Mouse (Mus musculus): ENCODE measurements around the gene Klrb1f. TPM values are rescaled to one million over a fixed set of nuclear protein-coding genes. Genes with fewer than 3 reads are reported as not detected.

The Klrb1f gene
- polyA plus RNA-seq, 1 experiment from 2014 or later = 0.11 TPM

- H3K4me2 ChIP-seq (ENCODE audit: low read depth, severe bottlenecking) = no peak overlapping the region
- WGBS = 67% methylated on average over 1 of the region's 1 CpGs
- no peak for DNase-seq (ENCODE audit: low spot score)
- no peaks in the 10 kb centered on the region for H3K27me3 ChIP-seq (ENCODE audit: control insufficient read depth, insufficient read depth, low read length)
- no peaks in the 10 kb centered on the region for H3K4me1 ChIP-seq (ENCODE audit: control insufficient read depth, insufficient read depth, low read length)
- no peak for ATAC-seq (ENCODE audit: insufficient number of reproducible peaks, low FRiP score, low TSS enrichment, low read depth)
- H3K9me3 ChIP-seq (ENCODE audit: control insufficient read depth, low read length) = no peaks in the 10 kb centered on the region
- H3K9ac ChIP-seq (ENCODE audit: low read length) = no peak overlapping the region
- no peaks in the 10 kb centered on the region for H3K36me3 ChIP-seq (ENCODE audit: control insufficient read depth, insufficient read depth, low read length)
- H3K27ac ChIP-seq (replicated peaks; ENCODE audit: low read depth, low read length) = no peak overlapping the region
- H3K4me3 ChIP-seq (ENCODE audit: low read depth, low read length) = no peak overlapping the region
Observed at GRCm38 (mm10) chr6:129012966-129013365, 32.7 kb upstream of the Klrb1f start.

- ATAC-seq (ENCODE audit: insufficient number of reproducible peaks, low FRiP score, low TSS enrichment, low read depth) = no peak
- no peak overlapping the region for H3K9ac ChIP-seq (ENCODE audit: low read length)
- 85% methylated on average over 5 of the region's 5 CpGs for whole genome bisulfite sequencing
Observed at GRCm38 (mm10) chr6:129013762-129014276, 31.9 kb upstream of the Klrb1f start.

GRCm38 (mm10) chr6:129014399-129014798 lies 31.3 kb upstream of the Klrb1f start:
- Histone ChIP-seq H3K27me3 (ENCODE audit: control insufficient read depth, insufficient read depth, low read length) (no peaks in the 10 kb centered on the region), H3K36me3 (ENCODE audit: control insufficient read depth, insufficient read depth, low read length) (no peaks in the 10 kb centered on the region), H3K9ac (ENCODE audit: low read length) (no peak overlapping the region), H3K9me3 (ENCODE audit: control insufficient read depth, low read length) (no peaks in the 10 kb centered on the region), H3K4me1 (ENCODE audit: control insufficient read depth, insufficient read depth, low read length) (no peaks in the 10 kb centered on the region), H3K4me3 (ENCODE audit: low read depth, low read length) (no peak overlapping the region), H3K4me2 (ENCODE audit: low read depth, severe bottlenecking) (no peak overlapping the region), H3K27ac (replicated peaks; ENCODE audit: low read depth, low read length) (no peak overlapping the region)
- ATAC-seq (ENCODE audit: insufficient number of reproducible peaks, low FRiP score, low TSS enrichment, low read depth) (no peak), DNase-seq (ENCODE audit: low spot score) (no peak)
- WGBS = 78% methylated on average over 1 of the region's 1 CpGs

More at GRCm38 (mm10) chr6:129013762-129014276, 31.9 kb upstream of the Klrb1f start:
- Histone ChIP-seq H3K4me2 (ENCODE audit: low read depth, severe bottlenecking) (no peak overlapping the region), H3K4me1 (ENCODE audit: control insufficient read depth, insufficient read depth, low read length) (no peaks in the 10 kb centered on the region), H3K27me3 (ENCODE audit: control insufficient read depth, insufficient read depth, low read length) (no peaks in the 10 kb centered on the region), H3K36me3 (ENCODE audit: control insufficient read depth, insufficient read depth, low read length) (no peaks in the 10 kb centered on the region), H3K27ac (replicated peaks; ENCODE audit: low read depth, low read length) (no peak overlapping the region), H3K4me3 (ENCODE audit: low read depth, low read length) (no peak overlapping the region), H3K9me3 (ENCODE audit: control insufficient read depth, low read length) (no peaks in the 10 kb centered on the region)
- DNase-seq (ENCODE audit: low spot score) = no peak

DNA sequence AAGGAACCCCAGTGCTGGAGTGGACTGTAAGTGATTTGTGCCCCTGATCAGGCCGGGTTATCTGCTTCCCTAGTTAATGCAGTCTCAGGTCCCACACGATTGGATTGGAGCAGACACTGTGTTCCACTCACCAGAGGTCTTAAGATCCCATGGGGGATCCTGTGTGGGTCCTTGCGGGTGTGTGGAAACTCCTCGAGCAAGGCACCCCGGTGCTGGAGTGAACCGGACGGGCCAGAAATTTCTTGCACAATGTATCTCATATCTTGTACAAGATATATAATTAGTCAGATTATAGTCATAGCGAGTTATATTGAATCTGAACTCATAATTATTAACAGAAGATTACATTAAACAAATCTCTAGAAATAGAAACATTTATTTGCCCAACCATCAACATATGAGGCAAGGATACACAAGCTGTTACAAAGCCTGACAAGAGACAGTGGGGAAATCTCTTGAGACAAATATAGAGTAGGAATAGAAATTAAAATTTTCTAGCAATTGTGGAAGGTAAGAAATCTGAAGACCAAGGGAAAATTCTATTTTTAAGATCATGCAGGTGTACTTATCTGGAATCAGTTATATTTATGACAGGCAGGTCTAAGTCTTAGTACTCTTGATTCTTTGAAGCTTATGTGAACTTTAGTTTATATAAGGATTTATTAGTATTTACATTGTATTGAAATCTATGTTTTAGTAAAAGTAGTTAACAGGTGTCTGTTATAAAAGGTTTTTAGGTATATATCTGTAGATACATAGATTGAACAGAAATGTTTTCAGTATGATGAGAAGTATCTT lies 18.1 kb upstream of the Klrb1f start:
- H3K36me3 ChIP-seq (ENCODE audit: control insufficient read depth, insufficient read depth, low read length) = no peaks in the 10 kb centered on the region
- 90% methylated on average over 8 of the region's 8 CpGs for WGBS
- H3K9ac ChIP-seq (ENCODE audit: low read length) = no peak overlapping the region
- no peak overlapping the region for H3K27ac ChIP-seq (replicated peaks; ENCODE audit: low read depth, low read length)
- no peaks in the 10 kb centered on the region for H3K4me1 ChIP-seq (ENCODE audit: control insufficient read depth, insufficient read depth, low read length)
- DNase-seq (ENCODE audit: low spot score) = no peak
- no peak for ATAC-seq (ENCODE audit: insufficient number of reproducible peaks, low FRiP score, low TSS enrichment, low read depth)
- no peak overlapping the region for H3K4me2 ChIP-seq (ENCODE audit: low read depth, severe bottlenecking)
- no peaks in the 10 kb centered on the region for H3K9me3 ChIP-seq (ENCODE audit: control insufficient read depth, low read length)
- no peak overlapping the region for H3K4me3 ChIP-seq (ENCODE audit: low read depth, low read length)
- no peaks in the 10 kb centered on the region for H3K27me3 ChIP-seq (ENCODE audit: control insufficient read depth, insufficient read depth, low read length)

- no peak for ATAC-seq (ENCODE audit: insufficient number of reproducible peaks, low FRiP score, low TSS enrichment, low read depth)
- Histone ChIP-seq H3K4me2 (ENCODE audit: low read depth, severe bottlenecking) (no peak overlapping the region), H3K27me3 (ENCODE audit: control insufficient read depth, insufficient read depth, low read length) (no peaks in the 10 kb centered on the region), H3K9ac (ENCODE audit: low read length) (no peak overlapping the region), H3K4me1 (ENCODE audit: control insufficient read depth, insufficient read depth, low read length) (no peaks in the 10 kb centered on the region), H3K4me3 (ENCODE audit: low read depth, low read length) (no peak overlapping the region), H3K36me3 (ENCODE audit: control insufficient read depth, insufficient read depth, low read length) (no peaks in the 10 kb centered on the region), H3K9me3 (ENCODE audit: control insufficient read depth, low read length) (no peaks in the 10 kb centered on the region), H3K27ac (replicated peaks; ENCODE audit: low read depth, low read length) (no peak overlapping the region)
- WGBS = 62% methylated on average over 6 of the region's 6 CpGs
- no peak for DNase-seq (ENCODE audit: low spot score)
Observed at GRCm38 (mm10) chr6:129030175-129030824, 15.4 kb upstream of the Klrb1f start.

DNA sequence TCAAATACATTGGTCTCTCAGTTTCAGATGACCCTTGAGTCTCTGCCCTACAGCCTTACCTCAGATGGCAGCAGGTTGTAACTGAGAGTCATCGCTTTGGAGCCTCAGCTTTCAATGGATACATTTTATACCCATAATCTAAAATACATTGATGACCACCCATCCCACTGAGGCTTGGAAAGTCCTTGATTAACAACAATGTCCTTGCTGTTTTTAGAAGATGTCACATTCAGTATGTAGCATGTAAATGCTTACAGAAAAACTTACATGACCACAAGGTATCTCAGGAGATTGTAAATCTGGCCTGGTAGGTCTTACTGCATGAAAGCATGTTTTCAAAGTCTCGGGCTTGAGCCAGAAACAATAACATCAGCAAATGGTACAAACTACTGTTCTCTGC lies 14.7 kb upstream of the Klrb1f start:
- Histone ChIP-seq H3K9ac (ENCODE audit: low read length) (no peak overlapping the region), H3K27me3 (ENCODE audit: control insufficient read depth, insufficient read depth, low read length) (no peaks in the 10 kb centered on the region), H3K4me3 (ENCODE audit: low read depth, low read length) (no peak overlapping the region), H3K27ac (replicated peaks; ENCODE audit: low read depth, low read length) (no peak overlapping the region), H3K9me3 (ENCODE audit: control insufficient read depth, low read length) (no peaks in the 10 kb centered on the region), H3K4me2 (ENCODE audit: low read depth, severe bottlenecking) (no peak overlapping the region), H3K36me3 (ENCODE audit: control insufficient read depth, insufficient read depth, low read length) (no peaks in the 10 kb centered on the region), H3K4me1 (ENCODE audit: control insufficient read depth, insufficient read depth, low read length) (no peaks in the 10 kb centered on the region)
- ATAC-seq (ENCODE audit: insufficient number of reproducible peaks, low FRiP score, low TSS enrichment, low read depth) (no peak), DNase-seq (ENCODE audit: low spot score) (no peak)
- 83% methylated on average over 2 of the region's 2 CpGs for WGBS

GRCm38 (mm10) chr6:129033397-129033796 lies 12.3 kb upstream of the Klrb1f start:
- Histone ChIP-seq H3K9ac (ENCODE audit: low read length) (no peak overlapping the region), H3K36me3 (ENCODE audit: control insufficient read depth, insufficient read depth, low read length) (no peaks in the 10 kb centered on the region), H3K27ac (replicated peaks; ENCODE audit: low read depth, low read length) (no peak overlapping the region), H3K4me1 (ENCODE audit: control insufficient read depth, insufficient read depth, low read length) (no peaks in the 10 kb centered on the region), H3K4me3 (ENCODE audit: low read depth, low read length) (no peak overlapping the region), H3K27me3 (ENCODE audit: control insufficient read depth, insufficient read depth, low read length) (no peaks in the 10 kb centered on the region), H3K9me3 (ENCODE audit: control insufficient read depth, low read length) (no peaks in the 10 kb centered on the region), H3K4me2 (ENCODE audit: low read depth, severe bottlenecking) (no peak overlapping the region)
- WGBS = 82% methylated on average over 2 of the region's 2 CpGs
- ATAC-seq (ENCODE audit: insufficient number of reproducible peaks, low FRiP score, low TSS enrichment, low read depth) (no peak), DNase-seq (ENCODE audit: low spot score) (no peak)

GRCm38 (mm10) chr6:129035017-129035416 lies 10.7 kb upstream of the Klrb1f start:
- 80% methylated on average over 2 of the region's 2 CpGs for WGBS
- H3K4me3 ChIP-seq (ENCODE audit: low read depth, low read length) = no peak overlapping the region
- no peaks in the 10 kb centered on the region for H3K9me3 ChIP-seq (ENCODE audit: control insufficient read depth, low read length)
- H3K4me2 ChIP-seq (ENCODE audit: low read depth, severe bottlenecking) = no peak overlapping the region
- no peaks in the 10 kb centered on the region for H3K27me3 ChIP-seq (ENCODE audit: control insufficient read depth, insufficient read depth, low read length)
- ATAC-seq (ENCODE audit: insufficient number of reproducible peaks, low FRiP score, low TSS enrichment, low read depth) (no peak), DNase-seq (ENCODE audit: low spot score) (no peak)
- H3K4me1 ChIP-seq (ENCODE audit: control insufficient read depth, insufficient read depth, low read length) = no peaks in the 10 kb centered on the region
- H3K27ac ChIP-seq (replicated peaks; ENCODE audit: low read depth, low read length) = no peak overlapping the region
- no peak overlapping the region for H3K9ac ChIP-seq (ENCODE audit: low read length)
- no peaks in the 10 kb centered on the region for H3K36me3 ChIP-seq (ENCODE audit: control insufficient read depth, insufficient read depth, low read length)
